Mouse (Mus musculus): ENCODE measurements at regions not wholly inside any gene's neighbourhood (a gene's known extent, or its start where the extent isn't known, plus 50 kb on each side); places are given as distances from the start of the nearest gene placed in this dataset.
"Not testable (repeated sequence)": the region's sequence is repeated elsewhere in the genome, so short reads cannot be mapped to it uniquely, and the experiment has no call there.

DNA sequence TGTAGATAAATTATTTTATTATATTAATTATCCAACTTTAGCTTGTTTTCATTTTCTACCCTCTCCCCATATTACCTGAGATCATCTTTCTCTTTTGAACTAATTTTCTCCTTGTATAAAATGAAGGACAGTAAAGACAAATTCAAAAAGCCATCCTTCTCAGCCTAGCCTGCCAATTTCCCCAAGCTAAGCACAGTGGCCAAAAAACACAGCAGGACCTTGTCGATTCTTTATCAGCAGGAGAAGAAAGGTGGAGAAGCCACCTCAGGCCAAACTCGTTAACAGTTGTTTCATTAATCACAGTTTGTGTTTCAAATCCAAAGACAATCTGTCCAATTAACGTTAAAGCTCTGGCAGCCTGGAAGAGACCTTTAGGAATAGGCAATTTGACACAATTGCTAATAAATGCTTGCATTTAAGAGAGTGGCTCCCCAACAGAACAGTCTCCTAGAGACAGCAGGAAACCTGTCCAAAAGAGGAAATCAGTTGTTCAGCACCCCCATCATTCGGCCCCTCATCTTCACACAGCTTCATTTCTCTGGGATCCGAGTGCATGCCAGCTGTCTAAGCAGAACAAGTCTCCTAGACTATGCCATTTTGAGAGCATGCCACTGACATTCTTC is 135.7 kb upstream of the Tlr4 start:
- no peak for DNase-seq

DNA sequence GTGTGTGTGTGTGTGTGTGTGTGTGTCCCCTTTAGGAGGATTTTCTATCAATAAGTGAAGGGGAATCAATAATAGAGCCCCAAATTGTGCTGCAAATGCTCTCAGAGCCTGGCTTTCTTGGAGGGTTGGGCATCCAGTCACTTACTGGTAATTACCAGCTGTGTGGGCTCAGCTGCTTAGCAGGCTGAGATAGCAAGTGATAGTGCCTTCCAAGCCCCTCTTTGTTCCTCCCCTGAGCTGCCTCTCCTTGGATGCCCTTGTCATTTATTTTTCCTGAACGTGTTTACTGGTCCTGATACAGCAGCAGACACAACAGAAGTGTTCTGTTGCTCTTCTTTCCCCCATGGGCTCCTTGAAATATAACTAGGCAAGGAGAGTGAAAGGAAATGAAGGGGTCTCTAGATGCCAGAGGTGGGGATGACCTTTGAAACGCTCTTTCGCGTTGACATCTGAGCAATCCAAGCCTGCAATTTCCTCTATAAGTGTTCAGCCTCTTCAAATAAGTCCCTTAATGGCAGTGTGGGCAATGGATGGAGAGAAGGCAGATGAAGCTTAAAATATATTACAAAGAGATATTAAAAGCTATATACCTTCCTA is 133.3 kb upstream of the Tlr4 start:
- DNase-seq: no peak

DNA sequence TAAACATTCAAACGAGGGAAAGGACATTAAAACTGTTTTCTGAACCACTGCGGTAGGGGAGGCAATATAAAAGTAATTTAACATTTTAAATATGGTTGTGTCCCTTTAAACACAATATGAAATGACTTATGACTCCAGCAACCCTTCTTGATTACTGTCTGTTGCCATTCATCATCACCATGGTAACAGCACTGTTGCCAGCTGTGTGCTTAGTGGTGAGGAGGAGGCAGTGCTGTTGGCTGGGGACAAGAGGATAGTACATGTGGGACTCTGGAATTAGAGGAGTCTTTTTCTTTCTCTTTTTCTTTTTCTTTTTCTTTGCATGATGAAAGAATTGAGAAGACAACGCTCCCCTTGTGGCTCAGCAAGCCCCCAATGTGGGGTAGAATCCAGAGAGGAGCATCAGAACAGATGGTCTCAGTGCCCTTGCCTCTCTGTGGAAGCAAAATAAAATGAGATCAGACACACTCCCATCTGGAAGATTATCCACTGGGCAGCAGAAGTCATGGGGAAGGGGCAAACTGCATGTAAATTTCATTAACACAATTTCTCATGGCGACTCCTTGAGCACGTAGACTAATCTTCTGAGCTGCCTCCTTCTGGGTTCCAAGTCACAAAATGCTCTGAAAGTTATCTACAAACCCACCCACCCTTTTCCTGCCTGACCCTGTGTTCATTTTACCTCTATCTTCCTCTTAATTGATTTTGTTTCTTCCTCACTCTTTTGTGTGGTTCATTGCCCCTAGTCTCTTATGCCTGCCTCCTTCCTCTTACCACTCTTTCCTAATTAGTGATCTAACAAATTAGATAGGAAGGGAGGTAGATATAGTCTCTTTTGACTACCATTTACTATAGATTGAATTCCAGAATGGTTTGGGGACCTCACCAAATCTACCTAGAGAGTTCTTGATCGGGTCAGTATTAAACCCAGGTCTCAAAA is 111.3 kb upstream of the Tlr4 start:
- no peak for DNase-seq

DNA sequence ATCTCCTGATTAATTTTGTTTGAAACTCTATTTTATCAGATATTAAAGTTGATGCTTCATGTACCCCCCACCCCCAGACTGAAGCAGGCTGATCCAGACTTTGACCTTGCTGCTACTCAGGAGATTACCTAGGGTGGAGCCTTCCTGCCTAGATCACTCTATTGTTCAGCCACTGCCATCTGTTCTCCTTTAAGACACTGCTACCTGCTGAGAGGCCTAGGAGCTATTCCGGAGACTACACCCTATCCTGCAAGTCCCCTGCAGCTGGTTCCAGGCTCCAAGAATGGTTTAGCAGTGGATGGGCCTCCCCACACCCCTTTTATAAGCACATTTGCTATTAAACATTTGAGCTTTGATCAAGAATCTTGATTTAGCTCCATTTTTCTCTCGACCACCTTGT is 90.0 kb upstream of the Tlr4 start:
- no peak for DNase-seq

DNA sequence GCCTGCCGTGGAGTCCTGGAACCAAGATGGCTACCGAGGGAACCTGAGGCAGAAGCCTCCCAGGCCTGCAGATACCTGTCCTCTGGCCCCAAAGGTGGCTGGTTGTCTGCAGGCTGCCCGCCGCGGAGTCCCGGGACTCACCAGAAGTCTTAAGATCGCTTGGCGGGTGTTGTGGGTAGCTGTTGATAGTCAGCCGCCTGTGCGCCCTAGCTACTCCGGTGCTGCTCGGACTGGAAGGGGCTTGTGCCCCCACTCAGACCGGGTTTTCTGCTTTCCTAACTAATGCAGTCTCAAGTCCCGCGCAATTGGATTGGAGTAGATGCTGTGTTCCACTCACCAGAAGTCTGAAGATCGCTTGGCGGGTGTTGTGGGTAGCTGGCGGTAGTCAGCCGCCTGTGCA is 84.0 kb upstream of the Tlr4 start:
- DNase-seq: not testable (repeated sequence)

DNA sequence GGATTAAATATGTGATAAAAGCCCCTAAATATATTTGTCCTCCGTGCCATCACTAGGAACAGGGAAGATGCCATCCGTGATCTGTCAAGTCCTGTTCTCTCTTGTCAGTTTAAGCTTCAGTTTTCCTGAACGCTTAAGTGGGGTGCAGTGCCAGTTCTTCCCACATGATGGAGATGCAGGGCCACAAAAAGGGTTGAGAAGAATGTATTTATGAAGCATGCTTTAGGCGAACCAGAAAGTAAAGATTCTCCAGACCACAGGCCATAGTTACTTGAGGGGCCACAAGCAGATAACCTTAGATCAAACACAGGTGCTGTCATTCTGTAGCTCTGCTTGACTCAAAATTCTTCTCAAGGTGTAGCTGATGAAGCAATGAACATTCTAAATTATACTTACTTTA is 58.6 kb upstream of the Tlr4 start:
- DNase-seq: peak; percentile 64
